Mouse (Mus musculus) midbrain, embryonic 14.5 days (tissue): ENCODE measurements around the gene Kdm5b. TPM values are rescaled to one million over a fixed set of nuclear protein-coding genes. Genes with fewer than 3 reads are reported as not detected.

Experiments used
- ATAC-seq: fragments of 200-750 bp; cut with Nextera tagmentation; 2 replicates; pipeline ENCODE4 v1.8.0; 2017; ENCODE audit warnings: moderate number of reproducible peaks, moderate library complexity; ENCODE audit not compliant: low FRiP score, low TSS enrichment
- DNase-seq: peaks from one replicate; pipeline ENCODE4 v3.0.0-alpha.2; 2015
- H3K27ac ChIP-seq: fragments of 300-500 bp; sonication (generic); replicated peaks from 2 replicates; pipeline ENCODE4 v1.5.1; 2014; ENCODE audit warnings: mild to moderate bottlenecking, low read depth, low read length, moderate library complexity
- H3K27me3 ChIP-seq: fragments of 300-500 bp; sonication (generic); 2 replicates; pipeline ENCODE4 v1.6.1; 2014; ENCODE audit warnings: low read length, control low read depth, mixed read lengths; ENCODE audit not compliant: control insufficient read depth, insufficient read depth
- H3K36me3 ChIP-seq: fragments of 300-500 bp; sonication (generic); 2 replicates; pipeline ENCODE4 v1.6.1; 2014; ENCODE audit warnings: low read length, control low read depth; ENCODE audit not compliant: control insufficient read depth, insufficient read depth
- H3K4me1 ChIP-seq: fragments of 300-500 bp; sonication (generic); 2 replicates; pipeline ENCODE4 v1.6.1; 2014; ENCODE audit warnings: mild to moderate bottlenecking, antibody characterized with exemption, low read length, control low read depth; ENCODE audit not compliant: control insufficient read depth, insufficient read depth
- H3K4me2 ChIP-seq: fragments of 300-500 bp; sonication (generic); 2 replicates; pipeline ENCODE4 v1.6.1; 2014; ENCODE audit warnings: mild to moderate bottlenecking, low read length, moderate library complexity
- H3K4me3 ChIP-seq: fragments of 300-500 bp; sonication (generic); replicated peaks from 2 replicates; pipeline ENCODE4 v1.5.1; 2014; ENCODE audit warnings: low read depth, low read length
- H3K9ac ChIP-seq: fragments of 300-500 bp; sonication (generic); replicated peaks from 2 replicates; pipeline ENCODE4 v1.6.1; 2014; ENCODE audit warnings: mild to moderate bottlenecking, low read length, moderate library complexity
- H3K9me3 ChIP-seq: fragments of 300-500 bp; sonication (generic); 2 replicates; pipeline ENCODE4 v1.6.1; 2016; ENCODE audit warnings: low read length, control low read depth, mixed read lengths; ENCODE audit not compliant: control insufficient read depth
- WGBS: fragments of 180-500 bp; shearing (Covaris S2); extraction: QIAGEN DNeasy Blood & Tissue Kit; methylation state at CpG from one replicate; pipeline ENCODE4 v1.1.7; 2014; 5-methylcytosine and 5-hydroxymethylcytosine counted together
- polyA plus RNA-seq: library from polyadenylated mRNA; unstranded; fragments of >200 nt; fragmentation: Nextera tagmentation; extraction: Ambion mirVana; gene quantifications from 2 replicates; pipeline ENCODE4 v1.2.1, GENCODE M21; 2014

The Kdm5b gene
- polyA plus RNA-seq, 1 experiment from 2014 or later: 111 TPM

DNA sequence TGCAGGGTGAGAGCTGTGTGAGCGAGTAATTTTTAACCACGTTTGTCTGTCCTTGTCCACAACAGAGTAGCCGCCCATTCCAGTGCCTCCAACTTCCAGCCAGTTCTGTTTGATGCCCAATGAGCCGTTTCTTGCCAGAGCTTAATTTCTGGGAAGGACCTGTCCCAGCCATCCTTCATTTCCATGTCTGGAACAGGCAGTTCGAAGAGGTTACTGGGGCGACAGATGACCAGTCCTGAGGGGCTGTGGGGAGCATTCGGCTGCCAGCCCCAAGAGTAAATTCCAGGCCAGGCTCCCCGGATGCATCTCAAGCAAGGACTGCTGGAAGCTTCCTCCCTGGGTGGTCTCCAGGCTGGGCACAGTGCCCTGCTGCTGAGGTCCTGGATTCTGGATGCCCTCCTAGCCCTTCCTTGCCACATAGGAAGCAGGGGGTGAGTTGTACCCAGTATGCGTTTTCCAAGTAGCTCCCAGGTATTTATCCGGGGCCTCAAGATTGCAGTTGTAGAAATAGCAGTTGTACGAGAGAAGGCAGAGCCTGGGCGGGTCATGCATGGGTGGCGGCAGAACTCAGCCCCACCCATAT lies 91.4 kb downstream of the Kdm5b start:
- H3K27me3 ChIP-seq: peaks cover 31% of the 10 kb centered on the region
- H3K4me3 ChIP-seq: no peak overlapping the region
- ATAC-seq: no peak
- 43% methylated on average over 13 of the region's 13 CpGs for WGBS
- no peak overlapping the region for H3K4me2 ChIP-seq
- H3K4me1 ChIP-seq: peaks cover 21% of the 10 kb centered on the region
- peak; percentile 37 for DNase-seq
- no peak overlapping the region for H3K27ac ChIP-seq
- no peaks in the 10 kb centered on the region for H3K36me3 ChIP-seq
- no peak overlapping the region for H3K9ac ChIP-seq
- no peaks in the 10 kb centered on the region for H3K9me3 ChIP-seq

DNA sequence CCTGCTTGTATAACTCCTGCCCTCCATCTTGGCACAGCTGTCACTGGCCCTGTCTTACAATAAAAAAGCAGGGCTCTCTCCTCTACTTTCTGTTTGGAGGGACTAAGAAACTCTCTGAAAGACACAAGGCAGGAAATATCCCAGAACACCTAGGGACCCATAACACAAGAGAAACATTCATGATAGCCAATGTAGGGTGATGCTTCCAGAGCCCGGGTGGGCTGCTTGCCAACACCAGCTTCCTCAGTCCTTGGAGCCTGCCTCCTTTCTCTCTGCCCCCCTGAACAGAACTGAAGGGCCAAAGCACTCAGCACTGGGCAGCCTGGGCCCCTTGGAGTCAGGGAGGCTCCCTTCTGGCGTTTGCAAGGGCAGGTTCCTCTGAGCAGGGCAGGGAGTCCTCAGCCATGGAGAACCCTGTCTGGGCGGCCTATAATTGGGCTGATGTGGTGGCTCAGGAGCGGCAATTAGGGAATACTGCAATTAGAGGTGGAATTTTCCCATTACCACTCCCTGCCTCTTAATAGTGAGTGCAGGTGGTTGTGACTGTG lies 92.0 kb downstream of the Kdm5b start:
- Histone ChIP-seq H3K9ac (no peak overlapping the region), H3K4me3 (no peak overlapping the region), H3K27me3 (peaks cover 25% of the 10 kb centered on the region), H3K27ac (no peak overlapping the region), H3K4me1 (peaks cover 15% of the 10 kb centered on the region), H3K36me3 (no peaks in the 10 kb centered on the region), H3K9me3 (no peaks in the 10 kb centered on the region), H3K4me2 (no peak overlapping the region)
- ATAC-seq (peak; percentile 54; the same call in 1 of the 2 replicates), DNase-seq (peak; percentile 43)
- WGBS: 31% methylated on average over 4 of the region's 4 CpGs

DNA sequence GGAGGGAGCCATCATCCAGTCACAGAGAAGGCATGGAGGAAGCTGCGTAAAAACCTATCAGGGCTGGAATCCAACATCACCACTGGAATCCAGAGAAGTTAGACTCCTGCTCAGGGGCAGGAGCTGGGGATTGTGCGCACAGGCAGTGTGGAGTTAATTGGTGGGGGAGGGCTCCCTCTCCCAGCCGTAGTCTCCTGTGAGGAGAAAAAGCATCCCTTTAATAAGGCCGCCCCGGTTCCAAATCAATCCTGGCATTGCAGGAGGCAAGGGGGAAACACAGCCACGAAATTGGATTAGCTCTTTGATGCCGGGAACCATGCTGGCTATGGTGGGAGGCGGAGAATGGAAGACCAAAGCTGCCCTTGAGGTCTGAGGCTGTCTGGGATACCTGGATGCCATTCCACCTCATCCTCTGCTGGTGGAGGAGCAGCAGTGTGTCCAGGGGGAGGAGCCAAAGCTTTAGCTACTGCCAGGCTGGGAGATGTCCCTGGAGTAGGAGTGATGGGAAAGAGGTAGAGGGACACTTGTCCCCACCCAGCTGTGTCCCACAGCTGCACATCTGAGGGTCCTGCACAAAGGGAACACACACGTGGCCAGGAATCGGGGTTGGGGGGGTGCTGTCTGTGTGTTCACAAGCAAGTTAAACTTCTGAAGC lies 93.8 kb downstream of the Kdm5b start:
- H3K4me2 ChIP-seq: no peak overlapping the region
- no peaks in the 10 kb centered on the region for H3K9me3 ChIP-seq
- 5% methylated on average over 10 of the region's 10 CpGs for WGBS
- no peak overlapping the region for H3K4me3 ChIP-seq
- peak; percentile 62; the same call in 1 of the 2 replicates for ATAC-seq
- peaks cover 13% of the 10 kb centered on the region for H3K4me1 ChIP-seq
- no peaks in the 10 kb centered on the region for H3K36me3 ChIP-seq
- peak; percentile 72 for DNase-seq
- no peak overlapping the region for H3K9ac ChIP-seq
- peaks cover 7% of the 10 kb centered on the region for H3K27me3 ChIP-seq
- no peak overlapping the region for H3K27ac ChIP-seq

GRCm38 (mm10) chr1:134658841-134659240 lies 98.9 kb downstream of the Kdm5b start:
- DNase-seq: no peak
- 61% methylated on average over 7 of the region's 7 CpGs for WGBS
- Histone ChIP-seq H3K4me1 (peaks cover 3% of the 10 kb centered on the region; the same call in 1 of the 2 replicates), H3K4me3 (no peak overlapping the region), H3K9me3 (no peaks in the 10 kb centered on the region), H3K4me2 (no peak overlapping the region), H3K27me3 (no peaks in the 10 kb centered on the region), H3K9ac (no peak overlapping the region), H3K36me3 (no peaks in the 10 kb centered on the region), H3K27ac (no peak overlapping the region)
- ATAC-seq: no peak

GRCm38 (mm10) chr1:134660163-134660562 lies 100.2 kb downstream of the Kdm5b start:
- Histone ChIP-seq H3K4me3 (no peak overlapping the region), H3K9ac (no peak overlapping the region), H3K4me1 (no peaks in the 10 kb centered on the region), H3K27me3 (no peaks in the 10 kb centered on the region), H3K36me3 (no peaks in the 10 kb centered on the region), H3K9me3 (no peaks in the 10 kb centered on the region), H3K27ac (no peak overlapping the region), H3K4me2 (no peak overlapping the region)
- DNase-seq: no peak
- 75% methylated on average over 7 of the region's 7 CpGs for WGBS
- no peak for ATAC-seq

- WGBS: 80% methylated on average over 10 of the region's 10 CpGs
- Histone ChIP-seq H3K27me3 (no peaks in the 10 kb centered on the region), H3K4me1 (no peaks in the 10 kb centered on the region), H3K9me3 (no peaks in the 10 kb centered on the region), H3K9ac (no peak overlapping the region), H3K4me2 (no peak overlapping the region), H3K27ac (no peak overlapping the region), H3K36me3 (no peaks in the 10 kb centered on the region), H3K4me3 (no peak overlapping the region)
- ATAC-seq (no peak), DNase-seq (no peak)
These were observed 111.5 kb downstream of the Kdm5b start for GRCm38 (mm10) chr1:134671234-134672070.

DNA sequence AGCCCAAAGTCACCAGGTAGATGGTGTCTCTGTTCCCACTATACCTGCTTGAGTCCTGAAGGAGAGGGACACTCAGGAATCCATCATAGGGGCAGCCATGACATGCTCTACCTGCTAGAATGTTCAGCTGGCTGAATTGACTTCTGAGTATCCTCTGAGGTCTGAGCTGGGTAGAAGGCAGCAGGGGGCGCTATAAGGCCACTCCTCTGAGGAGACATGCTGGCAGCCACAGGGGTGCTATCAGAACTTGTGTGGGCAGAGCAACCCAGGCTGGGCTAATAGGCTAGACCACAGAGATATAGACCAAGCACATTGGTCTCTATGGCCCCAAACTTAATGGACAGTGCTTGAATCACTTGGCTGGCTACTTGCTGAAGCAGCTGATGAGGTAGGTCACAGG lies 114.3 kb downstream of the Kdm5b start:
- Histone ChIP-seq H3K27me3 (no peaks in the 10 kb centered on the region), H3K4me2 (no peak overlapping the region), H3K36me3 (no peaks in the 10 kb centered on the region), H3K9ac (no peak overlapping the region), H3K27ac (no peak overlapping the region), H3K4me3 (no peak overlapping the region), H3K4me1 (no peaks in the 10 kb centered on the region), H3K9me3 (no peaks in the 10 kb centered on the region)
- DNase-seq (no peak), ATAC-seq (no peak)
- 9% methylated on average over 1 of the region's 1 CpGs for WGBS

DNA sequence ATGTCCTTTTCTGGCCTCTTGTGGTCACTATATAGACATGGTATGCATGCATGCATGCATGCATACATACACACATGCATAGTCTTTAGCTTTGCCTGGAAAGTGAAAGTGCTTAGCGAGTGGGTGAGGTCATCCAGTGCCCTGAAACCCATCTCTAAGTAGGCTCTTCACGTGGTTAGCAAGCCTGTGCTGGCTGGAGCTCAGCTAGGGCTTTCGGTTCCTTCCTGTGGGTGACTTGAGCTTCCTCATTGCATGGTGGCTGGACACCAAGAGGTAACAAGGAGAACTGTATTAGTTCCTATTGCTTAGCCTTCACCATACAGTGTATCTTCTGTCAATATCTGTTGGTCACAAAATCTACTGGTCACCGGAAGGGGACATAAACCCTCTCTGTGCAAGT lies 119.5 kb downstream of the Kdm5b start:
- Histone ChIP-seq H3K9ac (no peak overlapping the region), H3K4me2 (no peak overlapping the region), H3K9me3 (no peaks in the 10 kb centered on the region), H3K36me3 (no peaks in the 10 kb centered on the region), H3K27me3 (no peaks in the 10 kb centered on the region), H3K4me1 (no peaks in the 10 kb centered on the region), H3K4me3 (no peak overlapping the region), H3K27ac (no peak overlapping the region)
- DNase-seq (no peak), ATAC-seq (no peak)
- WGBS: 81% methylated on average over 4 of the region's 4 CpGs
